Mouse (Mus musculus) thymus, adult 2 months (tissue): ENCODE measurements around the gene Ren1. TPM values are rescaled to one million over a fixed set of nuclear protein-coding genes. Genes with fewer than 3 reads are reported as not detected.

Experiments used
- DNase-seq: peaks from one replicate; pipeline ENCODE4 v3.0.0; 2021
- H3K27ac ChIP-seq: fragments of 200-500 bp; 2 replicates; pipeline ENCODE4 v1.5.1; 2012; ENCODE audit warnings: low read length, control low read depth; ENCODE audit not compliant: control insufficient read depth, insufficient read depth
- H3K27me3 ChIP-seq: fragments of 200-500 bp; 2 replicates; pipeline ENCODE4 v1.6.1; 2012; ENCODE audit warnings: mild to moderate bottlenecking, low read length, moderate library complexity, mixed read lengths; ENCODE audit not compliant: control insufficient read depth, insufficient read depth
- H3K36me3 ChIP-seq: fragments of 200-500 bp; 2 replicates; pipeline ENCODE4 v1.6.1; 2012; ENCODE audit warnings: mild to moderate bottlenecking, low read length, moderate library complexity; ENCODE audit not compliant: control insufficient read depth, insufficient read depth
- H3K4me1 ChIP-seq: fragments of 200-500 bp; replicated peaks from 2 replicates; pipeline ENCODE4 v1.6.1; 2012; ENCODE audit warnings: low read length; ENCODE audit not compliant: control insufficient read depth, insufficient read depth
- H3K4me3 ChIP-seq: fragments of 200-500 bp; 2 replicates; pipeline ENCODE4 v1.5.1; 2012; ENCODE audit warnings: mild to moderate bottlenecking, low read length, control low read depth, moderate library complexity; ENCODE audit not compliant: control insufficient read depth, insufficient read depth
- CTCF ChIP-seq: fragments of 200-500 bp; IDR thresholded peaks from 2 replicates; pipeline ENCODE4 v1.5.1; 2012; ENCODE audit warnings: mild to moderate bottlenecking, control low read depth, low read length, moderate library complexity, borderline replicate concordance; ENCODE audit not compliant: control insufficient read depth, poor library complexity, insufficient read depth; ENCODE audit errors: extremely low read depth
- POLR2A ChIP-seq: fragments of 200-500 bp; IDR thresholded peaks from 2 replicates; pipeline ENCODE4 v1.6.1; 2012; ENCODE audit warnings: mild to moderate bottlenecking, low read length, control low read depth, moderate library complexity; ENCODE audit not compliant: control insufficient read depth, poor library complexity, insufficient read depth; ENCODE audit errors: extremely low read depth
- WGBS: fragments of 180-500 bp; shearing (Covaris S2); methylation state at CpG from one replicate; pipeline ENCODE4 v1.1.7; 2018; 5-methylcytosine and 5-hydroxymethylcytosine counted together
- polyA plus RNA-seq: library from polyadenylated mRNA; depleted of rRNA; stranded (reverse); fragments of >200 nt; gene quantifications from 2 replicates; pipeline ENCODE4 v1.2.3, GENCODE M21; 2012; rRNA removed

Ren1 gene
- polyA plus RNA-seq, result 0.22 and 0.65 TPM in 2 replicates

DNA sequence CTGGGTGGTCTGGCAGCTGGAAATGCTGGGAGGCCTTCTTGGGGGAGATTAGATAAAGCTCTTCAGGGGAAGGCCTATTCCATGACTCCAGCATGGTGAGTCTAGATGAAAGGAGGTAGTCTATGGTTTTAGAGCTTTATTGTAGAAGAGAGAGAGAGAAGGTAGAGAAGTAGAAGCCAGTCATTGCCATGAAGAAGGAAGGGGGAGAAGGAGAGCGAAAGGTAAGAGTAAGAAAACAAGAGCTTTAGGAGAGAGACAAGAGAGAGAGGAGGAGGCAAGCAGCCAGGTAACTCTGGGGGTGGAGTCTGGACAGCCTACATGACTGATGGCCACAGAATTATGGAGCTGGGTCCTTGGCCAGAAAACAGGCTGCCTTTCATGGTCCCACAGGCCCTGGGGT, at the start of gene Ren1:
Gene Ren1 (plus strand): TSS at position 301 of the 400 bp plus-strand sequence.
- Histone ChIP-seq H3K36me3 (no peaks in the 10 kb centered on the region), H3K27me3 (no peaks in the 10 kb centered on the region), H3K4me3 (no peak within 1 kb of the TSS), H3K27ac (no peak within 1 kb of the TSS), H3K4me1 (no peaks in the 10 kb centered on the region; the same call in 1 of the 2 replicates)
- no peak for DNase-seq
- TF ChIP-seq CTCF (no peak), POLR2A (no peak)
- 88% methylated on average over 1 of the region's 1 CpGs for WGBS

DNA sequence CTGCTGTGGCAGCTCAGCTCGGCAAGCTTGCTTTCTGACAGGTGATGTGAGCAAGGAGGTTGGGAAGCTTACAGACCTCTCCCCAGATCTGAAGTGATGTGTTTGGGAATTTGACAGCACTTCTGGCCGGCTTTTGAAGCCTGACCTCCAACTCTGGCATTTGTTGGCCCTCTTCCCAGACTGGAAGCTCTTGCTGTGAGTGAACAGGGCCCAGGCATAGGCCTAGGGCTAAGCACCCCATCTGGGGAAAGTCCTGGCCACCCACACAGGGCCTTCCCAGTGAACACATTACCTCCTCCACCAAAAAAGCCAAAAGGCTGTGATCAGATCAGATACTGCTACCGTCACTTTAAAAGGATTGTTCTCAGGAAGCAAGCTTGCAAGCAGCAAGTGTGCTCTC, 47.8 kb upstream of the Ren1 start:
- H3K4me1 ChIP-seq, result no peaks in the 10 kb centered on the region
- H3K36me3 ChIP-seq, result no peaks in the 10 kb centered on the region
- H3K27ac ChIP-seq, result no peak overlapping the region
- H3K27me3 ChIP-seq, result no peaks in the 10 kb centered on the region
- no peak overlapping the region for H3K4me3 ChIP-seq
- 89% methylated on average over 3 of the region's 3 CpGs for WGBS
- no peak for TF ChIP-seq CTCF
- TF ChIP-seq POLR2A, result no peak
- no peak for DNase-seq

DNA sequence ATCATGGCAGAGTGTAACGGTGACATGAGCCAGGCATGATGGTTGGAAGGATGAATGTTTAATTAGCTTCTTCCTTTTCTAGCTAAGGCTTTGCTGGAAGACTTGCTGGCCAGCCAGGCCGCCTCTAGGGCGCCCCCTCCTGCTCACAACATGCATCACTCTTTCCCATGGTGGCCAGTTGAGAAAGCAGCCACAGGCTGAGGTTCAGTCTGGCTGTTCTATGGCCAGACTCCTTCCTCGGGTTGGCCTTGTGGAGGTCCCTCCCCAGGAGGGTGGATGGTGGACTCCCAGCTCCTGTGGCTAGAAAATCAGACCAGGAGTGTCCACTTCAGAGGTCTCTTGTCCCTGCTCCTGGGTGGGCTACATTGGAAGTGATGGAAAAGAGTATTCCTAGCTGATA, 43.5 kb upstream of the Ren1 start:
- peak; percentile 76 for DNase-seq
- TF ChIP-seq POLR2A, result no peak
- TF ChIP-seq CTCF, result peak; percentile 81
- Histone ChIP-seq H3K4me1 (no peaks in the 10 kb centered on the region), H3K27me3 (no peaks in the 10 kb centered on the region), H3K27ac (no peak overlapping the region), H3K4me3 (no peak overlapping the region), H3K36me3 (no peaks in the 10 kb centered on the region)
- WGBS, result 5% methylated on average over 4 of the region's 4 CpGs

DNA sequence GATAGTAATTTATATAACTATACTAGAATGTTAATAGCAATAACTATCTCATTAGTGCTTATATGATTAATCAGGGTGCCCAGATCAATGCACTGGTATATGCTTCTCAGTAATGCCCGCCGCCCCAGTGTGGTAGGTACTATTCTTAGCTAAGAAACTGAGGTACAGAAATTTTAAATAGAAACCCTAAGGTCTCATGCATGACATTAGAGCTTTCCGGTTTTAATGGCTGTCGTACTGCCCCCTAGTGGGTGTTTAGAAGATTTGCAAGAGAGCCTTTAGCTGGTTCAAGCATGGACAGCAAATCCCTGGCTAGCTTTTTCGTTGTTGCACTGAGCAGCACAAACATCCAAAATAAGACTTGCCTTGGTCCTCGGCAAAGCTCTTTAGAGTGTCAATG, 43.0 kb upstream of the Ren1 start:
- WGBS, result 12% methylated on average over 6 of the region's 6 CpGs
- H3K27me3 ChIP-seq, result no peaks in the 10 kb centered on the region
- H3K27ac ChIP-seq, result no peak overlapping the region
- H3K4me3 ChIP-seq, result no peak overlapping the region
- peak; percentile 32 for DNase-seq
- H3K36me3 ChIP-seq, result no peaks in the 10 kb centered on the region
- TF ChIP-seq CTCF (no peak), POLR2A (no peak)
- no peaks in the 10 kb centered on the region for H3K4me1 ChIP-seq

DNA sequence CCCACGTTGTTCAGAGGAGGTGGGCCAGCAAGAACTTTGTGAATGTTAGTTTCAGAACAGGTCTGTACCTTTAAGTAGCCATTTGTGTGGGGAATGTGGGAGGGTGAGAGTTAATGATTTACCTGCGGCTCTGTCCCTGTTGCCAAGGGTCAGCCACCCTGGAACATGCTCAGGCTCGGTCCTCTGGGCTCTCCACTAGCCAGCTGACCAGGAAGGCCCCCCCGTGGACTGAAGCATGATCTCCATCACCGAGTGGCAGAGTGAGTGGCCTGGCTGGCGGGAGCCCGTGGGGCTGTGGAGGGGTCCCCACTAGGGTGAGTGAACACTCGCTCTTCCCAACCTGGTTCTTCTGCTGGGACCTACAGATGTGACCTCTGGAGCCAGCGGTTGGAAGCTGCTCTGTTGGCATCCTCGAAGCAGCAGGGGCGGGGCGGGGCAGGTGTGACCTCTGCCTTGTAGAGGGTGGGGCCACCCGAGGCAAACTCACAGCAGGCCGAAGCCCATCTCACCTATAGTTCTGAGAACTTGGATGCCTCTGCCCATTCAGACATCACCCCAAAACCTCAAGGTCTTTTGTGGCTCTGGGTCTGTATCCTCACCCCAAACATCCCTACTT, 40.5 kb upstream of the Ren1 start, which contains the start of gene Golt1a:
Gene Golt1a (plus strand): TSS at position 149 of the 616 bp plus-strand sequence.
- 89% methylated on average over 14 of the region's 14 CpGs for WGBS
- Histone ChIP-seq H3K4me3 (no peak within 1 kb of the TSS), H3K27ac (no peak within 1 kb of the TSS), H3K36me3 (no peaks in the 10 kb centered on the region), H3K4me1 (no peaks in the 10 kb centered on the region), H3K27me3 (no peaks in the 10 kb centered on the region)
- no peak for TF ChIP-seq POLR2A
- no peak for TF ChIP-seq CTCF
- no peak for DNase-seq

DNA sequence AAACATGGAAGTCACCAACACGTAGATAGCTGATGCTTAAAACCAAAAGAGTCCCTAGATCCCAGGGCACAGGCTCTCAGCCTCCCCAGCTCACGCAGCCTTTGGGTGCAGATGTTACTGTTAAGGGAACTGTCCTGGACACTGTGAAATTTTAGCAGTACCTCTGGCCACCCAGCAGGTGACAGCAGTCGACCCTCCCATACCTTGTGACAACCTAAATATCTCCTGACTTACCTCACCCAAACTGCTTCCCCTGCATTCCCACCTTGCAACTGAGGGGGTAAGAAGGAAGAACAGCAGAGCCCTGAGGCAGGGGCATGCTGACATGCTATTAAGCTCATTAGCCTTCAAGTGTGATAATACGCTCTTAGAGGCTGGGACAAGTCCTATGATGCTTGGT, 39.1 kb upstream of the Ren1 start:
- no peaks in the 10 kb centered on the region for H3K4me1 ChIP-seq
- no peaks in the 10 kb centered on the region for H3K36me3 ChIP-seq
- H3K27ac ChIP-seq, result no peak overlapping the region
- H3K4me3 ChIP-seq, result no peak overlapping the region
- TF ChIP-seq CTCF (no peak), POLR2A (no peak)
- no peaks in the 10 kb centered on the region for H3K27me3 ChIP-seq
- WGBS, result 70% methylated on average over 4 of the region's 4 CpGs
- DNase-seq, result no peak

DNA sequence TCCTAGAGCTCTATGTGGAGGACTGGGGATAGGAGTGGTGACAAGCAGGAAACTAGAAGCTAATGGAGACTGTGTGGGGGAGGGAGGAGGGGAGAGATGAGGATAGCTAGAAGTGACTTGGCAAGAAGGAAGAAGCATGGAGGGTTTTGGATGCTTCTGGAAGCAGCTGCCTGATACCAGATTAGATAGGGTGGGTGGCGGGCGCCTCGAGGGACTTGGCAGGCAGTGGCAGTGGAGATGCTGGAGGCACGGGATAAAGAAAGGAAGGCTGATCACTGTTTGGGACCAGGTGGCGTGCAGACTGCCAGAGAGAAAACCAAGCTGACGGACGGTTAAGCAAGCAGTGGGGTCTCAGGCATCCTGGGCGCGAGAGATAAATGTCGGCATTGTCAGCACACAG, 38.4 kb upstream of the Ren1 start:
- 79% methylated on average over 10 of the region's 10 CpGs for WGBS
- no peaks in the 10 kb centered on the region for H3K36me3 ChIP-seq
- H3K27ac ChIP-seq, result no peak overlapping the region
- no peaks in the 10 kb centered on the region for H3K27me3 ChIP-seq
- no peak for TF ChIP-seq CTCF
- no peak for TF ChIP-seq POLR2A
- no peak overlapping the region for H3K4me3 ChIP-seq
- no peaks in the 10 kb centered on the region for H3K4me1 ChIP-seq
- DNase-seq, result no peak
